Mouse (Mus musculus) midbrain, embryonic 16.5 days (tissue): Measurements from ENCODE around the gene Gm20388. TPM values are rescaled to one million over a fixed set of nuclear protein-coding genes. Genes with fewer than 3 reads are reported as not detected.

Experiments
- ATAC-seq: fragments of 200-750 bp; cut with Nextera tagmentation; 2 replicates; pipeline ENCODE4 v1.8.0; 2017; ENCODE audit warnings: moderate TSS enrichment
- H3K27ac ChIP-seq: fragments of 300-500 bp; sonication (generic); 2 replicates; pipeline ENCODE4 v1.5.1; 2014; ENCODE audit warnings: mild to moderate bottlenecking, low read length, mixed read lengths
- H3K27me3 ChIP-seq: fragments of 300-500 bp; sonication (generic); 2 replicates; pipeline ENCODE4 v1.6.1; 2014; ENCODE audit warnings: low read depth, low read length, mixed read lengths; ENCODE audit not compliant: control insufficient read depth, insufficient read depth
- H3K36me3 ChIP-seq: fragments of 300-500 bp; sonication (generic); 2 replicates; pipeline ENCODE4 v1.6.1; 2014; ENCODE audit warnings: mild to moderate bottlenecking, low read length, moderate library complexity, mixed read lengths; ENCODE audit not compliant: control insufficient read depth, insufficient read depth
- H3K4me1 ChIP-seq: fragments of 300-500 bp; sonication (generic); 2 replicates; pipeline ENCODE4 v1.6.1; 2014; ENCODE audit warnings: mild to moderate bottlenecking, low read length, mixed read lengths; ENCODE audit not compliant: control insufficient read depth, insufficient read depth
- H3K4me2 ChIP-seq: fragments of 300-500 bp; sonication (generic); 2 replicates; pipeline ENCODE4 v1.6.1; 2014; ENCODE audit warnings: mild to moderate bottlenecking, low read length, mixed read lengths
- H3K4me3 ChIP-seq: fragments of 300-500 bp; sonication (generic); 2 replicates; pipeline ENCODE4 v1.5.1; 2014; ENCODE audit warnings: low read depth, mild to moderate bottlenecking, low read length, moderate library complexity, mixed read lengths
- H3K9ac ChIP-seq: fragments of 300-500 bp; sonication (generic); 2 replicates; pipeline ENCODE4 v1.6.1; 2014; ENCODE audit warnings: low read depth, low read length, mixed read lengths
- H3K9me3 ChIP-seq: fragments of 300-500 bp; sonication (generic); replicated peaks from 2 replicates; pipeline ENCODE4 v1.6.1; 2014; ENCODE audit warnings: mild to moderate bottlenecking, low read length, mixed read lengths; ENCODE audit not compliant: control insufficient read depth, poor library complexity, severe bottlenecking
- WGBS: fragments of 180-500 bp; shearing (Covaris S2); extraction: QIAGEN DNeasy Blood & Tissue Kit; methylation state at CpG from one replicate; pipeline ENCODE4 v1.1.7; 2014; 5-methylcytosine and 5-hydroxymethylcytosine counted together
- polyA plus RNA-seq: library from polyadenylated mRNA; unstranded; fragments of >200 nt; fragmentation: Nextera tagmentation; extraction: Ambion mirVana; gene quantifications from 2 replicates; pipeline ENCODE4 v1.2.1, GENCODE M21; 2015

Gm20388 gene
- polyA plus RNA-seq, 1 experiment from 2014 or later: 7.5 TPM

DNA sequence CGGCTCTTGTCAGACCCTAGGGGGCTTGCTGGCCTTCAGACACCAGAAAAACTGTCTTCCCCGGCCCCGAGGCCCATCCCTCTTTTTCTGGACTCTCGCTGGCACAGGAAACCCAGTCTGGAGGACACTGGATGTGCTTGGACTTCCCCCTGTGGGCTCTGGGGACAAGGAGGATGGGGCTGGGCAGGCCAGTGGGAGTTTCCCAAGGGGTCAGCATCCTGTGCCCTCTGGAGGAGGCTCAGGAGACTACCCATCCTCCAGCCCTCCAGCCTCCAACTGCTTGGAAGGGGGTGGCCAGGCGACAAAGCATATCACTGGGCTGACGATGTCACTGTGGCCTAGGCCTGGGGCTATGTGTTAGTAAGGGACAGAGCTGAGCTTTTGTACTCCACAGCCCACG, 898.4 kb downstream of the Gm20388 start:
- Histone ChIP-seq H3K27me3 (no peaks in the 10 kb centered on the region), H3K4me1 (no peaks in the 10 kb centered on the region), H3K4me3 (no peak overlapping the region), H3K36me3 (no peaks in the 10 kb centered on the region), H3K9me3 (no peaks in the 10 kb centered on the region), H3K9ac (no peak overlapping the region), H3K27ac (no peak overlapping the region), H3K4me2 (no peak overlapping the region)
- WGBS: 68% methylated on average over 7 of the region's 7 CpGs
- no peak for ATAC-seq

DNA sequence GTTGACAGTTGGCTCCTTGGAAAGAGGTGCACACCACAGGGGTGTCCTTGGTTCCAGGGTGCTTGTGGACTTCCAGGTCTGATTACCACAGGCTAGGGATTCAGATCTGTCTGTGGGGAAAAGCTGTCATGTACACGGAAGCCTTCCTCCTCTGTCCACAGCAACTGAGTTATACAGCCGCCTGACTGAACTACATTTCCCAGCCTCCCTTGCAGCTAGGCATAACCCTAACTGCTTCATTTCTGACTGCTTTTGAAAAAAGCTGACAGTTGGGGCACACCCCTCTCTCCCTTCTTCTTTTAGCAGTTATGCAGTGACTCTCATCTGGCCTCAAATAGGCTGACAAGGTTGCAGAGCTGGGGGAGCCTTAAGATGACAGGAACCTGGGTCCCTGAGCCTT, 901.3 kb downstream of the Gm20388 start:
- Histone ChIP-seq H3K27me3 (no peaks in the 10 kb centered on the region), H3K9me3 (no peaks in the 10 kb centered on the region), H3K27ac (no peak overlapping the region), H3K4me3 (no peak overlapping the region), H3K36me3 (no peaks in the 10 kb centered on the region), H3K4me2 (no peak overlapping the region), H3K4me1 (no peaks in the 10 kb centered on the region), H3K9ac (no peak overlapping the region)
- WGBS: 80% methylated on average over 2 of the region's 2 CpGs
- no peak for ATAC-seq

DNA sequence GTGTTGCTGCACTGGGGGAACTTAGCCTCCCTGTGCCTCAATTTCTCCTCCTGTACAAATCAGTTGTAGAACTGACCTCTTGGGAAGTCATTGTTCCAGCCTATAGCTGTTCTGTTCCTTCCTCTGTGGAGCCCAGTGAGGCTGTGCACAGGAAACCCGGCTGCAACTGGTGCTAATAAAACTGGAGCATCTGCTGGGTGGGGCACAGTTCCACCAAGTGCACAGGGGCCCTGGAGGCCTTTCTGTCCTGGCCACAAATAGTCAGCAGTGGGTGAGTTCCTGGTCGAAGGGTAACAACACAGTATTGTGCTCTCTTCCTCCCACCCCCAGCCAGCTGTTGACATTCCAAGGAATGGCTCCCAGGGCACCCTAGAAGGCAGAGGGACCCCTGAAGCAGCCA, 902.4 kb downstream of the Gm20388 start:
- Histone ChIP-seq H3K4me1 (no peaks in the 10 kb centered on the region), H3K4me3 (no peak overlapping the region), H3K9ac (no peak overlapping the region), H3K36me3 (no peaks in the 10 kb centered on the region), H3K4me2 (no peak overlapping the region), H3K9me3 (no peaks in the 10 kb centered on the region), H3K27ac (no peak overlapping the region), H3K27me3 (no peaks in the 10 kb centered on the region)
- ATAC-seq: no peak
- whole genome bisulfite sequencing: 73% methylated on average over 2 of the region's 2 CpGs

- Histone ChIP-seq H3K27ac (no peak overlapping the region), H3K4me2 (no peak overlapping the region), H3K4me1 (no peaks in the 10 kb centered on the region), H3K36me3 (no peaks in the 10 kb centered on the region), H3K27me3 (no peaks in the 10 kb centered on the region), H3K9me3 (no peaks in the 10 kb centered on the region), H3K9ac (no peak overlapping the region), H3K4me3 (no peak overlapping the region)
- 75% methylated on average over 7 of the region's 7 CpGs for WGBS
- no peak for ATAC-seq
These were observed 903.2 kb downstream of the Gm20388 start for GRCm38 (mm10) chr8:120813839-120814238.

GRCm38 (mm10) chr8:120816371-120816770, 905.7 kb downstream of the Gm20388 start:
- no peak overlapping the region for H3K9ac ChIP-seq
- H3K9me3 ChIP-seq: no peaks in the 10 kb centered on the region
- H3K27ac ChIP-seq: no peak overlapping the region
- no peak overlapping the region for H3K4me2 ChIP-seq
- ATAC-seq: no peak
- no peaks in the 10 kb centered on the region for H3K36me3 ChIP-seq
- no peak overlapping the region for H3K4me3 ChIP-seq
- 80% methylated on average over 5 of the region's 5 CpGs for WGBS
- H3K4me1 ChIP-seq: no peaks in the 10 kb centered on the region
- H3K27me3 ChIP-seq: no peaks in the 10 kb centered on the region

GRCm38 (mm10) chr8:120819906-120820305, 909.3 kb downstream of the Gm20388 start:
- H3K36me3 ChIP-seq: no peaks in the 10 kb centered on the region
- no peak overlapping the region for H3K27ac ChIP-seq
- H3K4me2 ChIP-seq: no peak overlapping the region
- no peaks in the 10 kb centered on the region for H3K27me3 ChIP-seq
- no peak for ATAC-seq
- no peaks in the 10 kb centered on the region for H3K9me3 ChIP-seq
- no peaks in the 10 kb centered on the region for H3K4me1 ChIP-seq
- H3K9ac ChIP-seq: no peak overlapping the region
- no peak overlapping the region for H3K4me3 ChIP-seq

DNA sequence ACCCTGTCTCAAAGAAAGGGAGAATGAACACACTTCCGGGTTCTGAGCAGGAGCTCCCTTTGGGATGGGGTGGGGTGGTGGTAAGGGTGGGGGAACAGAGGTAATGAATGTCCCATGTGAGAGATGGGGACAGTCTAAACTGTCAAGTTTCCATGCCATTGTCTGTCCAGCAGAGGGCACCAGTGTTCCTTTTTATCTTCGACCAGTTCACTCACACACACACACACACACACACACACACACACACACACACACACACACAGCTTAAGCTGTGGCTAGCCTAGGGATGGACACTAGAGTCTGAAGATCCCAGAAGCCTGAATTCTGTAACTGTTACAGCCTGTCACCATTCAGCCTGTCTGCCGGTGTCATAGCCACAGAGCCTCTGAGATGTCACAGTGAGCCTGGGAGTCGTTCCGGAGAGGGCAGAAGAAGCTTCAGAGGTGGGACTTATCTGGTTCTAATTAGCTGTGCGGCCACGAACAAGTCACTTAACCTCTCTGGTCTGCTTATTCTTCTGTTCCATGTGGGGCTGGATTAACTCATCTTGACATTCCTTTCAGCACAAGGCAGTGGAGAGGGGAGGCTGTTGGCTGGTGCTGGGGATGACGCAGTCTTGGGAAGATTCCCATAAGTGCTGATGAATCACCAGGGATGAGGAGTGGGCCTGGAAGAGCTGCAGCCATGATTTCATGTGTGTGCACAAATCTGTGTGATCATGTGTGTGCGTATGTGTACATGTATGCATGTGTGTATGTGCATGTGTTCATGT, 910.9 kb downstream of the Gm20388 start:
- H3K4me2 ChIP-seq: no peak overlapping the region
- no peaks in the 10 kb centered on the region for H3K9me3 ChIP-seq
- H3K4me3 ChIP-seq: no peak overlapping the region
- no peaks in the 10 kb centered on the region for H3K36me3 ChIP-seq
- no peak for ATAC-seq
- no peak overlapping the region for H3K27ac ChIP-seq
- no peak overlapping the region for H3K9ac ChIP-seq
- no peaks in the 10 kb centered on the region for H3K27me3 ChIP-seq
- H3K4me1 ChIP-seq: no peaks in the 10 kb centered on the region
- 39% methylated on average over 9 of the region's 9 CpGs for WGBS

DNA sequence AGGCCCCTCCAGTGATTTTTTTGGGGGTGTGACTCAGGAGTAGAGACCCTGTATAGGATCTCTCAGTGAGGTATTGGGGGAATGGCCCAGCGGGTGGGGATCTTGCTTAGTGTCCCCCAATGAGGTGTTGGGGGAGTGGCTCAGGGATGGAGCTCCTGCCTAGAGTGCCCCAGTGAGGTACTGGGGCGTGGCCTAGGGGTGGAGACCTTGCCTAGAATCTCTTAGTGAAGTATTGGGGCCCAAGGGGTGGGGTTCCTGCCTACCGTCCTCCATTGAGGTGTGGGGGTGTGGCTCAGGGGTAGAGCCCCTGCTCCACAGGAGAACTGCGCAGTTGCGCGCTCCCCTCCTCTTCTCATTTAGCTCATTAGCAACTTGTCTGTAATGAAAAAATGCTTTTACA, 912.7 kb downstream of the Gm20388 start:
- H3K4me3 ChIP-seq: no peak overlapping the region
- no peaks in the 10 kb centered on the region for H3K9me3 ChIP-seq
- H3K27ac ChIP-seq: no peak overlapping the region
- no peak overlapping the region for H3K4me2 ChIP-seq
- no peaks in the 10 kb centered on the region for H3K36me3 ChIP-seq
- no peaks in the 10 kb centered on the region; the same call in 1 of the 2 replicates for H3K27me3 ChIP-seq
- no peak for ATAC-seq
- no peak overlapping the region for H3K9ac ChIP-seq
- WGBS: 39% methylated on average over 6 of the region's 6 CpGs
- no peaks in the 10 kb centered on the region for H3K4me1 ChIP-seq

- no peak for ATAC-seq
- WGBS: 66% methylated on average over 8 of the region's 8 CpGs
These were observed 913.2 kb downstream of the Gm20388 start for GRCm38 (mm10) chr8:120823887-120824286.

More at GRCm38 (mm10) chr8:120823887-120824286, 913.2 kb downstream of the Gm20388 start:
- Histone ChIP-seq H3K27ac (no peak overlapping the region), H3K9ac (no peak overlapping the region), H3K4me1 (no peaks in the 10 kb centered on the region), H3K27me3 (no peaks in the 10 kb centered on the region; the same call in 1 of the 2 replicates), H3K36me3 (no peaks in the 10 kb centered on the region), H3K4me3 (no peak overlapping the region), H3K9me3 (no peaks in the 10 kb centered on the region), H3K4me2 (no peak overlapping the region)
